Mouse (Mus musculus) limb, embryonic 10.5 days (tissue): ENCODE measurements at regions not wholly inside any gene's neighbourhood (a gene's known extent, or its start where the extent isn't known, plus 50 kb on each side); places are given as distances from the start of the nearest gene placed in this dataset.
A peak's percentile ranks its signal among the peaks of the same experiment; 100 is the strongest.
"Not testable (repeated sequence)": the region's sequence is repeated elsewhere in the genome, so short reads cannot be mapped to it uniquely, and the experiment has no call there.

Source experiments
- DNase-seq: peaks from one replicate; pipeline ENCODE4 v3.0.0-alpha.2; 2017; ENCODE audit warnings: low spot score
- H3K27ac ChIP-seq: fragments of 300-500 bp; sonication (generic); 2 replicates; pipeline ENCODE4 v1.5.1; 2016; ENCODE audit warnings: mild to moderate bottlenecking
- H3K27me3 ChIP-seq: fragments of 300-500 bp; sonication (generic); 2 replicates; pipeline ENCODE4 v1.6.1; 2016; ENCODE audit warnings: low read depth, mild to moderate bottlenecking; ENCODE audit not compliant: poor library complexity, severe bottlenecking
- H3K36me3 ChIP-seq: fragments of 300-500 bp; sonication (generic); 2 replicates; pipeline ENCODE4 v1.6.1; 2016; ENCODE audit warnings: mild to moderate bottlenecking, moderate library complexity
- H3K4me1 ChIP-seq: fragments of 300-500 bp; sonication (generic); 2 replicates; pipeline ENCODE4 v1.6.1; 2016
- H3K4me3 ChIP-seq: fragments of 300-500 bp; sonication (generic); 2 replicates; pipeline ENCODE4 v1.5.1; 2016; ENCODE audit warnings: mild to moderate bottlenecking, moderate library complexity
- H3K9me3 ChIP-seq: fragments of 300-500 bp; sonication (generic); replicated peaks from 2 replicates; pipeline ENCODE4 v1.6.1; 2016; ENCODE audit warnings: mild to moderate bottlenecking
- WGBS: fragments of 180-500 bp; shearing (Covaris S2); methylation state at CpG from one replicate; pipeline ENCODE4 v1.1.7; 2016; 5-methylcytosine and 5-hydroxymethylcytosine counted together

DNA sequence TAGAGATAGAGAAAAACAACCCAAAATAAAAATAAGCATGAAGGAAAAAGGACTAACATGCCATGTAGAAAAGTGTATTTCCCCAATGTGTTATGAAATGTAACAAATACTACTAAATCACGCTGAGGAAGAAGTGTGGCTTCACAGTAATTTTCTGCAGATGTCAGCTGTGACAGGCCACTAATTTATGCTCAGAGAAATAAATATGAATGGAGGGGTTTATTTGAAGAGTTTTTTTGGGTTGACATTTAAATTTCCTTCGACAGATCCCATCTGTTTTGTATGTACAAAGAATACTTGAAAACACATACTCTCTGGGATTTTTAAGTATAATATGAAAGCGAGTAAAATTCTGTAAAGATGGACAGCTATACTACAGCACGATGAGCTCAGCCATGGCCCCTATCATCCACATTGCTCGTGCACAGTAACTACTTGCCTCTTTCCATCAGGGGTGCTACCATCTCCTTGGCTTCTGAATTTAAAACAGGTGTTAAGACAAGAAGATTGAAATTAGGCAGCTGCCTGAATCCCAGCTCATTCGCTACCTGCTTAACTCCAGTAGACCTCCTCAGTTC is 605.1 kb downstream of the Gm4340 start:
- no peak overlapping the region for H3K27ac ChIP-seq
- H3K4me1 ChIP-seq = no peaks in the 10 kb centered on the region
- no peaks in the 10 kb centered on the region for H3K36me3 ChIP-seq
- no peaks in the 10 kb centered on the region for H3K9me3 ChIP-seq
- no peak overlapping the region for H3K4me3 ChIP-seq
- no peaks in the 10 kb centered on the region for H3K27me3 ChIP-seq
- WGBS = 81% methylated on average over 6 of the region's 6 CpGs
- no peak for DNase-seq

DNA sequence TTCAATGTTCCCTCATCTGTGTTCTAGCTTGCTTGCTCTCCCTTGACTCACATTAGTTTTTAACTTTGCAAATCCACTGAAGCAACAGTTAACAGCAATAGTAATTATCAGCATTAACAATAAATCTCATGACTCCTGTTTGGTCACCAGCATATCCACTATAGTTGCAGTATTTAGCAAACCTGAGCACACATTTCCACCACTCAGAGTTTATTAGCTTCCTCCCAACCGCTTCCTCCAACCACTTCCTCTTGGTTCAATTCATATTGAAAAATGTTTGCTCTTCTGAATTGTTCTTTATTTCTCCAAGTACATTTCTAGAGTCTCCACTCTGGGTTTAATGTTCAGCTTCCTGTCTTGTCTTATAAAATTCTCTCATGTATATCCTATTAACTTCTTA is 611.0 kb downstream of the Gm4340 start:
- no peak overlapping the region for H3K27ac ChIP-seq
- no peak overlapping the region for H3K4me3 ChIP-seq
- WGBS = 93% methylated on average over 1 of the region's 1 CpGs

DNA sequence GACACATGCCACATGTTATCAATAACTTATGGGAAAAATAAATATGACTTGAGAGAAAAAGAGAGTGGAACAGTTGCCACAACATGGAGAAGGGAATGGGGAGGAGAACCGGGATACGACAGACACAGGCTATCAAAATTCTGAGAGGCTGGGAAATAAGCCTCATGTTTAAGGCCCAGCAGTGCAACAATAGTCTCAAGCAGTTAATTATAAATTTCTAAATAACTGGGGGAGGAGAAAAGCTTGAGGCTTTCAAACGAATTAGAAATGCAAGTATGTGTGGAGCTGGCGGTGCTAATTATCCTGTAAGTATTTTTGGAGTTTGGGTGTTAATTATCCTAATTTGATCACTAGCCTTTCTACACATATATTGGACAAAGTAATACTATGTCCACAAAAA is 624.4 kb downstream of the Gm4340 start:
- Histone ChIP-seq H3K36me3 (no peaks in the 10 kb centered on the region), H3K4me3 (no peak overlapping the region), H3K4me1 (no peaks in the 10 kb centered on the region), H3K27ac (no peak overlapping the region), H3K27me3 (no peaks in the 10 kb centered on the region), H3K9me3 (no peaks in the 10 kb centered on the region)
- DNase-seq = no peak
- 91% methylated on average over 4 of the region's 4 CpGs for WGBS

More for the DNA sequence above, 611.0 kb downstream of the Gm4340 start:
- H3K27me3 ChIP-seq = no peaks in the 10 kb centered on the region
- H3K4me1 ChIP-seq = no peaks in the 10 kb centered on the region
- DNase-seq = no peak
- H3K36me3 ChIP-seq = no peaks in the 10 kb centered on the region
- H3K9me3 ChIP-seq = no peaks in the 10 kb centered on the region

DNA sequence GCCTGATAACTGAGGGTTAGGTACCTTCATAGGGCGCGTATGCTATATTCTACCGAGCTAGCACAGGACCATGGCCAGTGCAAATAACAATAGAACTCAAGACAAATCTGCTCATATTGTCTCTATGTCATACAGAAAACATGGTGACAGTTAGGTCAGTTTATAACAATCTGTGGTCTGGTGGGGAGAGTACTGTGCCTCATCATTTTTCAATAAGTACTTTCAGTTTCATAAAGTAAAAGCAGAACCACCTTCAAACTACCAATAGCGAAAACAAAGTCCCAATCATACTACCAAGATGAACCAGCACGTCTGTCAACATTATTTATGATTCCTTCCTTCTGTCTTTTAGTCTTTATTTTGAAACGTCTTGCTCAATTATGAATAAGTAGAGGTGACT is 658.0 kb downstream of the Gm4340 start:
- Histone ChIP-seq H3K4me1 (peaks cover 13% of the 10 kb centered on the region), H3K27ac (no peak overlapping the region), H3K36me3 (no peaks in the 10 kb centered on the region), H3K4me3 (no peak overlapping the region), H3K27me3 (no peaks in the 10 kb centered on the region), H3K9me3 (no peaks in the 10 kb centered on the region)
- no peak for DNase-seq
- WGBS = 92% methylated on average over 6 of the region's 6 CpGs

DNA sequence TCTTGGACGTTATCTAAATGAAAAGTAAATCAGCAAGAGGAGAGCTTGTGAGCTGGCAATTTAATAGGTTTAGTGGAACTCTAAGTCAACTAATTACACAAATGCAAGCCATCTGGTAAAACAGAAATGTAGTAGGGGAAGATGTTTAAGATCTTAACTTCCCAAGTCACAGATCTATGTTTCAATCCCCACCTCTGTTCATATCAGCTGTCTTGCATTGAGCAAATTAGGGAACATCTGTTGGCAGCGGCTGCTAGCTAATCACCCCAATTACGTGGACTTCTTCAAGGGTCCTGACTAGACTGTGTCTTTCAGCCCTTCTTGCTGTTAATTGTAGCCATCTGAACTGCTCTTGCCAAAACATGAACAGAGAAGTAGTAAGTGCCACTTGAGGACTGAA is 659.3 kb downstream of the Gm4340 start:
- Histone ChIP-seq H3K27ac (no peak overlapping the region), H3K4me3 (no peak overlapping the region), H3K9me3 (no peaks in the 10 kb centered on the region), H3K36me3 (no peaks in the 10 kb centered on the region), H3K4me1 (peaks cover 13% of the 10 kb centered on the region), H3K27me3 (no peaks in the 10 kb centered on the region)
- peak; percentile 45 for DNase-seq
- WGBS = 17% methylated on average over 3 of the region's 3 CpGs

DNA sequence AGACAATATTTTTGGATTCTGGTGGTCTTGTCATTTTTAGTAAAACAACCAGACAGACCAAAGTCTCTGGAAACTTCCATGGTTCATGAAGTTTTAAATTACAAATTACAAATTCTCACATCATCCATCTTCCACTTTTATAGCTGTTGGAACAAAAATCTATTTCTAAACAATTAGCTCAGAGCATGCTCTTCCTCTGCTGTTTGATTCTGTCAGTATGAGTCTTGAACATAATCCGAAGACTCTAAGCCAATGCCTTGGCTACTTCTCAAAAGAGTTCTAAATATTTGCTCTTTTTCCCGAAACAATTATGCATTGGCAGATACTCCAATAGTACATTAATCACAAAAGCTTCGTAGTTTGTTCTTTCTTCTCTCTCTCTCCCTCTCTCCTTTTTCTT is 684.4 kb downstream of the Gm4340 start:
- Histone ChIP-seq H3K27me3 (no peaks in the 10 kb centered on the region), H3K27ac (no peak overlapping the region), H3K9me3 (no peaks in the 10 kb centered on the region), H3K36me3 (no peaks in the 10 kb centered on the region), H3K4me3 (no peak overlapping the region), H3K4me1 (no peaks in the 10 kb centered on the region)
- no peak for DNase-seq
- WGBS = 90% methylated on average over 3 of the region's 3 CpGs

DNA sequence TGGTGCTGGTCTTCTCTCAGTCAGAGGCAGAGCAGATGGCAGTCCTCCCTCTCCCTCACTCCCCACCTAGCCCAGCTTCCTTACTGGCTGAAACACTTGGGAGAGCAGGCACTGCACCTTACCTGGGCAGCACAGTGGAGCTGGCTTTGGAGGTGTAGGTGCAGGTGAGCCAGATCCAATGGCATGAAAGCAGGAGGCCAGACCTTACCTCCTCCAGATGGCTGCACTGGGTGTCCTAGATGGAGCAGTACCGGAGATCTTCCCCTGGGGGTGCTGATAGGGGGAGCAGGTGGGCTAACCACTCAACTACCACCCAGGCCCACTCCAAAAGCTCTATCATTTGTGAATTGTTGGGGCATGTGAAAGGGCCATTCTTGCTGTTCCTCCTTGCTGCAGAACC is 660.0 kb downstream of the Tmtc2 start:
- H3K9me3 ChIP-seq = no peaks in the 10 kb centered on the region
- no peaks in the 10 kb centered on the region for H3K4me1 ChIP-seq
- H3K27me3 ChIP-seq = no peaks in the 10 kb centered on the region
- no peak overlapping the region for H3K4me3 ChIP-seq
- no peak overlapping the region for H3K27ac ChIP-seq
- no peak for DNase-seq
- WGBS = 94% methylated on average over 1 of the region's 1 CpGs
- H3K36me3 ChIP-seq = no peaks in the 10 kb centered on the region

DNA sequence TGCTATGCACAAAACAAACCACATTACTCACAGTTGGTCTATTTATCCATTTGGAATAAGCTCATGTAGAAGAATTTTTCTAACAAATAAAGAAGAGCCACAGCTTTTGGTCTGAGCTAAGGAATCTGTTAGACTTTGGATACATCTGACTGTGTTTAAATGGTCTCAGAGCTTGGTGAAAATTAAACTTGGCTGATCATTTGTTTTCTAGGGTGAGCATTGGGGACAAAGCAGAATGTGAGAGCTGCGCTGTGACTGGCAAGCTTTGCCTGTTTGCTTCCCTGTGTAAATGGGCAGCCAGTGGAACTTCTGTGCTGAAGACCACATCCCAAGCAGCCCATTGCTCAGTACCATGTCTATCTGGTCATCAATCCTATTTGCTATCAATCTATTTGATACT is 658.7 kb downstream of the Tmtc2 start:
- no peak for DNase-seq
- Histone ChIP-seq H3K9me3 (no peaks in the 10 kb centered on the region), H3K27me3 (no peaks in the 10 kb centered on the region), H3K4me3 (no peak overlapping the region), H3K36me3 (no peaks in the 10 kb centered on the region), H3K4me1 (no peaks in the 10 kb centered on the region), H3K27ac (no peak overlapping the region)
- WGBS = 96% methylated on average over 1 of the region's 1 CpGs

DNA sequence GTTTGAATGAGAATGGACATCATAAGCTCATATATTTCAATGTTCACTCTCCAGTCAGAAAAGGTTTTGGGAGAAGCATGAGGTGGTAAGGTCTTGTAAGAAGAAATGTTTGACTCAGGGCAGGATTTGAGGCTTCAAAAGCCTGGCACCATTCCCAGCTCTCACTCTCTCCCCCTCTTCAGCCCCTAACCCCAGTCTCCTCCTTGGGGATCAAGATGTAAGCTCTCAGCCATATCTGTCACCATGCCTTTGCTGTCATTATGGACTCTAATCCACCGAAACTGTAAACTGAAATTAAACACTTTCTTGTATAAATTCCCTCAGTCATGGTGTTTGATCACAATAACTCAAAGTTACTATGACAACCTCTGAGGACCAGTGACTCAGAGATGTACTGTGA is 637.6 kb downstream of the Tmtc2 start:
- Histone ChIP-seq H3K27ac (no peak overlapping the region), H3K36me3 (no peaks in the 10 kb centered on the region), H3K4me3 (no peak overlapping the region), H3K4me1 (no peaks in the 10 kb centered on the region), H3K27me3 (no peaks in the 10 kb centered on the region), H3K9me3 (no peaks in the 10 kb centered on the region)
- 71% methylated on average over 1 of the region's 1 CpGs for WGBS
- DNase-seq = no peak

DNA sequence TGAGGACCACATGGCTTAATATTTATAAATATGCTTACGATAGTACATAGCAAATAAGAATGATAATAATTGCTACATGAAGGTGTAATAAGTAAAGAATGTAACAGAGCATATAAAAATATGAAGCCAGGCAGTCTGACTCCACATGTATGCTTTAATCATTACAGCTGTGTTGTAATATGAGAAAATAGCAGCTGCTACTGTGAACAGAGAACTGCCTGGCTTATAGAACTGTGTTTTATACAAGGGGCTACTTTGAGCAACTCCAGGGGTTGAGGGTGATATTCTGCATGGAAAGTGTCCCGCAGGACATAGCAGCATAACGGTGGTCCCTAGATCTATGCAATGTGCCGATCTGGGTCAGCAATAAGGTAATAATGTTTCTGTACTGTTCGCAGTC is 627.9 kb downstream of the Tmtc2 start:
- 95% methylated on average over 5 of the region's 5 CpGs for WGBS
- H3K4me1 ChIP-seq = no peaks in the 10 kb centered on the region
- no peaks in the 10 kb centered on the region for H3K36me3 ChIP-seq
- no peak overlapping the region for H3K27ac ChIP-seq
- no peaks in the 10 kb centered on the region for H3K9me3 ChIP-seq
- no peak overlapping the region for H3K4me3 ChIP-seq
- no peak for DNase-seq
- H3K27me3 ChIP-seq = no peaks in the 10 kb centered on the region

DNA sequence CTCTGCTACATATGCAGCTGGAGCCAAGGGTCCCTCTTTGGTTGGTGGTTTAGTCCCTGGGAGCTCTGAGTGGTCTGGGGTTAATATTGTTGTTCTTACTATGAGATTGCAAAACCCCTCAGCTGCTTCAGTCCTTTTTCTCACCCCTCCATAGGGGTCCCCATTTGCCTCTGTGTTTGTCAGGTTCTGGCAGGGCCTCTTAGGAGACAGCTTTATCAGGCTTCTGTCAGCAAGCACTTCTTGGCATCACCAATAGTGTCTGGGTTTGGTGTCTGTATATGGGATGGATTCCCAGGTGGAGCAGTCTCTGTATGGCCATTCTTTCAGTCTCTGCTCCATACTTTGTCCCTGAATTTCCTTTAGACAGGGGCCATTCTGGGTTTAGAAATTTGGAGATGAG is 625.4 kb downstream of the Tmtc2 start:
- H3K27me3 ChIP-seq, H3K4me3 ChIP-seq, DNase-seq, H3K36me3 ChIP-seq, H3K4me1 ChIP-seq, H3K27ac ChIP-seq, H3K9me3 ChIP-seq: not testable (repeated sequence)

DNA sequence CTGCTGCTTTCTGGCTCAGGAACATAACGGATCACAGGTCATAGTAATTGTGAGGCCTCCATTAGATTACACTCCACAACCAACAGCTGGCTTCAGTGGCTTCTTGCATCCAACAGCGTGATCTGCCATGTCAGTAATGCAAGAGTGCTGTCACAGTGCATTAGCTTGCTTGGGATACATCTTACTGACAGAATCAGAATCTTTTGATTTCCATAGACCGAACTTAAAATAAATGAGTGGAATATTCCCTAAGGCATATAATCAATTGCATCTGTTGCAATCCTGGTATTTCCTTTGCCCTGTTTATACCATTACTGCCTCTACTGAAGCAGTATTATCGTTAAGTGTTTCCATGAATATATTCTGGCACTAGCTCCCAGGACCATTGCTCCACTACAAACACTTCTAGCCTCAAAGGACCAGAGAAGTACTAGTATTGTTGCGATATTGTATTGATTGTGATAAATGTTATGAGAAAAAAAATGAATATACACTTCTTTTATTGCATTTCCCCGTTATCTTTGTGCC is 605.8 kb downstream of the Tmtc2 start:
- H3K9me3 ChIP-seq = no peaks in the 10 kb centered on the region
- no peak overlapping the region for H3K27ac ChIP-seq
- no peaks in the 10 kb centered on the region for H3K27me3 ChIP-seq
- H3K4me1 ChIP-seq = no peaks in the 10 kb centered on the region
- H3K4me3 ChIP-seq = no peak overlapping the region
- WGBS = 89% methylated on average over 6 of the region's 6 CpGs
- DNase-seq = no peak
- no peaks in the 10 kb centered on the region for H3K36me3 ChIP-seq
